Mouse (Mus musculus): ENCODE results near the gene Nr4a2.

DNA sequence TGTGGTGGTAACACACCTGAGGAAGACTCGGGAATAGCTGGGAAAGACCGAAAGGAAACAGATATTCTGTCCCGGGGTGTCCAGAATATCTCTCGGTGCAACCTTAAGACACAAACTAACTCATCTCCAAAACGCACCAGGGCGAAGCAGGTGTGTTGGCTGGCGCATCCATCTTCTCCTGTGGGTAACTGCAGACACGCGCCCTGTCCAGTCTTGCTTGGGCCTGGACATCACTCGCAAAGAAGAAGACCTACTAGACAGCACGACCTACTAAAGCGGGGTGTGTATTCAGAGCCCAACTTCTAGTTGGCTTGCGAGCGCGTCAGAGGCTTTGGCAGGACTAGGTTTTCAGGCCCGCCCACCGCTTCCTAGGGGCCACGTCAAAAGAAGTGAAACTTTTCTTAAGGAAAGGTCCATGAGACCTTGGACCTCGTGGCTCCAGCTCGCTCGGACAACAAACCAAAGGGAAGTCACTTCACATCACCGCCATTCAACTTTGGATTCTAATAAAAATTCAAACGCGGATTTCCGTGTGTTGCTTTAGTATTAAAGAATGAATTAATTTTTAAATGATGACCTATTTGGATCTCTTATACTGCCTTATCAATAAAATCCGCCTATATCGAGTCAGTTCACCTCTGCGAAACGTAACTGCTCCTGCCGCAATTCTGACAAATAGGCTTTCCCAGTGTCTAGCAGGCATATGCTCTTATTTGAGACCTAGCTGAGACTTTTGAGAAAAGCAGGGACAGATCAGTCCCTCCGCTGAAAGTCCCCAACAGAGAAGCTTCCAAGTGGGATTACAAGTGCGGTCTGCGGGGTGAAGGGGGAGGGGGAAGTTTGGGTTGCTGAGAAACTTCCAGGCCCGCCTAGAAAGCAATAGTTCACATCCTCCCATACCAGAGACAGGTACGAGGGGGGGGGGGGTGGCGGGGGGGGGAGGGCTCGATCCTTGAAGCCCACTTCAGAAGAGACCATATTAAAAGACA, 20.7 kb downstream of the Nr4a2 start:
- TF ChIP-seq CTCF (IDR thresholded peaks at IDR 0.05; ENCODE audit: low read depth, low read length), result no peak
- no peak for TF ChIP-seq POLR2A (IDR thresholded peaks at IDR 0.05; ENCODE audit: extremely low read depth, insufficient read depth, low read length)
